Mouse (Mus musculus): ENCODE measurements at regions not wholly inside any gene's neighbourhood (a gene's known extent, or its start where the extent isn't known, plus 50 kb on each side); places are given as distances from the start of the nearest gene placed in this dataset.

GRCm38 (mm10) chr17:10122411-10122810 is 197.2 kb downstream of the Qk start:
- Histone ChIP-seq H3K4me3 (ENCODE audit: control insufficient read depth in 1 of 2, insufficient read depth in 1 of 2, low read depth in 1 of 2, low read length in 2 of 2) (no peak overlapping the region), H3K4me2 (ENCODE audit: low read length) (no peak overlapping the region), H3K36me3 (ENCODE audit: control insufficient read depth, insufficient read depth, low read length) (no peaks in the 10 kb centered on the region), H3K9me3 (ENCODE audit: control insufficient read depth, low read length) (0 out of 2 replicates have a peak, but pooled peaks cover 5% of the 10 kb centered on the region), H3K9ac (ENCODE audit: low read length) (no peak overlapping the region), H3K27me3 (ENCODE audit: control insufficient read depth, insufficient read depth, low read length) (no peaks in the 10 kb centered on the region), H3K27ac (replicated peaks in 1 of 2; ENCODE audit: control insufficient read depth in 1 of 2, insufficient read depth in 1 of 2, low read depth in 2 of 2, low read length in 2 of 2) (no peak overlapping the region), H3K4me1 (ENCODE audit: control insufficient read depth in 2 of 2, insufficient read depth in 2 of 2, low read length in 2 of 2) (no peaks in the 10 kb centered on the region)
- 84% methylated on average over 3 of the region's 3 CpGs for WGBS
- ATAC-seq (ENCODE audit: insufficient number of reproducible peaks, insufficient read depth, low FRiP score, low read depth): no peak

GRCm38 (mm10) chr17:10112118-10112517 is 207.5 kb downstream of the Qk start:
- Histone ChIP-seq H3K4me3 (ENCODE audit: control insufficient read depth in 1 of 2, insufficient read depth in 1 of 2, low read depth in 1 of 2, low read length in 2 of 2) (no peak overlapping the region), H3K9ac (ENCODE audit: low read length) (no peak overlapping the region), H3K36me3 (ENCODE audit: control insufficient read depth, insufficient read depth, low read length) (no peaks in the 10 kb centered on the region), H3K9me3 (ENCODE audit: control insufficient read depth, low read length) (no peaks in the 10 kb centered on the region; the same call in 1 of the 2 replicates), H3K4me1 (ENCODE audit: control insufficient read depth in 2 of 2, insufficient read depth in 2 of 2, low read length in 2 of 2) (peaks cover 3 to 8% of the 10 kb centered on the region in 2 experiments; a peak in 2 of 4 replicates), H3K27me3 (ENCODE audit: control insufficient read depth, insufficient read depth, low read length) (no peaks in the 10 kb centered on the region), H3K27ac (replicated peaks in 1 of 2; ENCODE audit: control insufficient read depth in 1 of 2, insufficient read depth in 1 of 2, low read depth in 2 of 2, low read length in 2 of 2) (no peak overlapping the region), H3K4me2 (ENCODE audit: low read length) (no peak overlapping the region)
- no peak for ATAC-seq (ENCODE audit: insufficient number of reproducible peaks, insufficient read depth, low FRiP score, low read depth)
- WGBS: 92% methylated on average over 2 of the region's 2 CpGs

GRCm38 (mm10) chr17:10110375-10110675 is 209.3 kb downstream of the Qk start:
- Histone ChIP-seq H3K27me3 (ENCODE audit: control insufficient read depth, insufficient read depth, low read length) (no peaks in the 10 kb centered on the region), H3K9ac (ENCODE audit: low read length) (no peak overlapping the region), H3K4me1 (ENCODE audit: control insufficient read depth in 2 of 2, insufficient read depth in 2 of 2, low read length in 2 of 2) (peaks cover 3 to 8% of the 10 kb centered on the region in 2 experiments; a peak in 2 of 4 replicates), H3K4me2 (ENCODE audit: low read length) (no peak overlapping the region), H3K36me3 (ENCODE audit: control insufficient read depth, insufficient read depth, low read length) (no peaks in the 10 kb centered on the region), H3K9me3 (ENCODE audit: control insufficient read depth, low read length) (no peaks in the 10 kb centered on the region), H3K27ac (replicated peaks in 1 of 2; ENCODE audit: control insufficient read depth in 1 of 2, insufficient read depth in 1 of 2, low read depth in 2 of 2, low read length in 2 of 2) (no peak overlapping the region), H3K4me3 (ENCODE audit: control insufficient read depth in 1 of 2, insufficient read depth in 1 of 2, low read depth in 1 of 2, low read length in 2 of 2) (no peak overlapping the region)
- no peak for ATAC-seq (ENCODE audit: insufficient number of reproducible peaks, insufficient read depth, low FRiP score, low read depth)

GRCm38 (mm10) chr17:10109511-10110374 is 209.9 kb downstream of the Qk start:
- peaks cover 3 to 8% of the 10 kb centered on the region in 2 experiments; a peak in 2 of 4 replicates for H3K4me1 ChIP-seq (ENCODE audit: control insufficient read depth in 2 of 2, insufficient read depth in 2 of 2, low read length in 2 of 2)
- 54% methylated on average over 8 of the region's 8 CpGs for WGBS
- no peak overlapping the region for H3K4me3 ChIP-seq (ENCODE audit: control insufficient read depth in 1 of 2, insufficient read depth in 1 of 2, low read depth in 1 of 2, low read length in 2 of 2)
- ATAC-seq (ENCODE audit: insufficient number of reproducible peaks, insufficient read depth, low FRiP score, low read depth): no peak
- H3K4me2 ChIP-seq (ENCODE audit: low read length): no peak overlapping the region
- H3K9me3 ChIP-seq (ENCODE audit: control insufficient read depth, low read length): no peaks in the 10 kb centered on the region
- no peaks in the 10 kb centered on the region for H3K27me3 ChIP-seq (ENCODE audit: control insufficient read depth, insufficient read depth, low read length)
- H3K9ac ChIP-seq (ENCODE audit: low read length): no peak overlapping the region
- no peaks in the 10 kb centered on the region for H3K36me3 ChIP-seq (ENCODE audit: control insufficient read depth, insufficient read depth, low read length)
- no peak overlapping the region for H3K27ac ChIP-seq (replicated peaks in 1 of 2; ENCODE audit: control insufficient read depth in 1 of 2, insufficient read depth in 1 of 2, low read depth in 2 of 2, low read length in 2 of 2)

- no peak overlapping the region for H3K4me3 ChIP-seq (ENCODE audit: control insufficient read depth in 1 of 2, insufficient read depth in 1 of 2, low read depth in 1 of 2, low read length in 2 of 2)
- no peak overlapping the region for H3K4me2 ChIP-seq (ENCODE audit: low read length)
- no peaks in the 10 kb centered on the region for H3K9me3 ChIP-seq (ENCODE audit: control insufficient read depth, low read length)
- WGBS: 62% methylated on average over 3 of the region's 3 CpGs
- H3K9ac ChIP-seq (ENCODE audit: low read length): no peak overlapping the region
- no peaks in the 10 kb centered on the region for H3K27me3 ChIP-seq (ENCODE audit: control insufficient read depth, insufficient read depth, low read length)
- no peaks in the 10 kb centered on the region for H3K4me1 ChIP-seq (ENCODE audit: control insufficient read depth in 2 of 2, insufficient read depth in 2 of 2, low read length in 2 of 2)
- no peaks in the 10 kb centered on the region for H3K36me3 ChIP-seq (ENCODE audit: control insufficient read depth, insufficient read depth, low read length)
- ATAC-seq (ENCODE audit: insufficient number of reproducible peaks, insufficient read depth, low FRiP score, low read depth): no peak
- H3K27ac ChIP-seq (replicated peaks in 1 of 2; ENCODE audit: control insufficient read depth in 1 of 2, insufficient read depth in 1 of 2, low read depth in 2 of 2, low read length in 2 of 2): no peak overlapping the region
These were observed 214.4 kb downstream of the Qk start for GRCm38 (mm10) chr17:10105299-10105698.

GRCm38 (mm10) chr17:10098199-10098598 is 221.5 kb downstream of the Qk start:
- no peak overlapping the region for H3K27ac ChIP-seq (replicated peaks in 1 of 2; ENCODE audit: control insufficient read depth in 1 of 2, insufficient read depth in 1 of 2, low read depth in 2 of 2, low read length in 2 of 2)
- H3K9me3 ChIP-seq (ENCODE audit: control insufficient read depth, low read length): no peaks in the 10 kb centered on the region
- peaks cover 7 to 12% of the 10 kb centered on the region in 2 experiments for H3K4me1 ChIP-seq (ENCODE audit: control insufficient read depth in 2 of 2, insufficient read depth in 2 of 2, low read length in 2 of 2)
- H3K4me3 ChIP-seq (ENCODE audit: control insufficient read depth in 1 of 2, insufficient read depth in 1 of 2, low read depth in 1 of 2, low read length in 2 of 2): no peak overlapping the region
- H3K27me3 ChIP-seq (ENCODE audit: control insufficient read depth, insufficient read depth, low read length): no peaks in the 10 kb centered on the region
- 86% methylated on average over 4 of the region's 4 CpGs for WGBS
- no peak for ATAC-seq (ENCODE audit: insufficient number of reproducible peaks, insufficient read depth, low FRiP score, low read depth)
- H3K36me3 ChIP-seq (ENCODE audit: control insufficient read depth, insufficient read depth, low read length): no peaks in the 10 kb centered on the region
- H3K9ac ChIP-seq (ENCODE audit: low read length): no peak overlapping the region
- no peak overlapping the region for H3K4me2 ChIP-seq (ENCODE audit: low read length)

- H3K36me3 ChIP-seq (ENCODE audit: control insufficient read depth, insufficient read depth, low read length): no peaks in the 10 kb centered on the region
- H3K27me3 ChIP-seq (ENCODE audit: control insufficient read depth, insufficient read depth, low read length): no peaks in the 10 kb centered on the region
- H3K9me3 ChIP-seq (ENCODE audit: control insufficient read depth, low read length): no peaks in the 10 kb centered on the region
- H3K27ac ChIP-seq (replicated peaks in 1 of 2; ENCODE audit: control insufficient read depth in 1 of 2, insufficient read depth in 1 of 2, low read depth in 2 of 2, low read length in 2 of 2): no peak overlapping the region
- no peak overlapping the region for H3K9ac ChIP-seq (ENCODE audit: low read length)
- H3K4me3 ChIP-seq (ENCODE audit: control insufficient read depth in 1 of 2, insufficient read depth in 1 of 2, low read depth in 1 of 2, low read length in 2 of 2): no peak overlapping the region
- peaks cover 10 to 12% of the 10 kb centered on the region in 2 experiments for H3K4me1 ChIP-seq (ENCODE audit: control insufficient read depth in 2 of 2, insufficient read depth in 2 of 2, low read length in 2 of 2)
- ATAC-seq (ENCODE audit: insufficient number of reproducible peaks, insufficient read depth, low FRiP score, low read depth): no peak
- H3K4me2 ChIP-seq (ENCODE audit: low read length): no peak overlapping the region
These were observed 222.0 kb downstream of the Qk start for GRCm38 (mm10) chr17:10097691-10098090.

Measured in heart, embryonic 14.5 days (tissue).